Mouse (Mus musculus) neural tube, embryonic 15.5 days (tissue): ENCODE data around the gene Mcts2. TPM values are rescaled to one million over a fixed set of nuclear protein-coding genes. Genes with fewer than 3 reads are reported as not detected.

Experiments used
- ATAC-seq: fragments of 200-750 bp; cut with Nextera tagmentation; 2 replicates; pipeline ENCODE4 v1.8.0; 2017; ENCODE audit warnings: mild to moderate bottlenecking, moderate TSS enrichment, moderate library complexity; ENCODE audit not compliant: low FRiP score
- H3K27ac ChIP-seq: fragments of 300-500 bp; sonication (generic); replicated peaks from 2 replicates; pipeline ENCODE4 v1.5.1; 2015; ENCODE audit warnings: mild to moderate bottlenecking, inconsistent platforms
- H3K27me3 ChIP-seq: fragments of 300-500 bp; sonication (generic); replicated peaks from 2 replicates; pipeline ENCODE4 v1.6.1; 2015; ENCODE audit warnings: inconsistent platforms
- H3K36me3 ChIP-seq: fragments of 300-500 bp; sonication (generic); 2 replicates; pipeline ENCODE4 v1.6.1; 2015; ENCODE audit warnings: inconsistent platforms
- H3K4me1 ChIP-seq: fragments of 300-500 bp; sonication (generic); 2 replicates; pipeline ENCODE4 v1.6.1; 2015; ENCODE audit warnings: inconsistent platforms
- H3K4me2 ChIP-seq: fragments of 300-500 bp; sonication (generic); 2 replicates; pipeline ENCODE4 v1.6.1; 2015; ENCODE audit warnings: inconsistent platforms, mild to moderate bottlenecking, moderate library complexity
- H3K4me3 ChIP-seq: fragments of 300-500 bp; sonication (generic); replicated peaks from 2 replicates; pipeline ENCODE4 v1.5.1; 2015; ENCODE audit warnings: mild to moderate bottlenecking, inconsistent platforms
- H3K9ac ChIP-seq: fragments of 300-500 bp; sonication (generic); replicated peaks from 2 replicates; pipeline ENCODE4 v1.6.1; 2015; ENCODE audit warnings: mild to moderate bottlenecking, inconsistent platforms
- H3K9me3 ChIP-seq: fragments of 300-500 bp; sonication (generic); replicated peaks from 2 replicates; pipeline ENCODE4 v1.6.1; 2016; ENCODE audit warnings: inconsistent platforms
- WGBS: fragments of 180-500 bp; shearing (Covaris S2); methylation state at CpG from one replicate; pipeline ENCODE4 v1.1.7; 2015; ENCODE audit warnings: mixed read lengths; 5-methylcytosine and 5-hydroxymethylcytosine counted together
- polyA plus RNA-seq: library from polyadenylated mRNA; unstranded; fragments of >200 nt; fragmentation: Nextera tagmentation; extraction: Ambion mirVana; gene quantifications from 2 replicates; pipeline ENCODE4 v1.2.1, GENCODE M21; 2015

The Mcts2 gene
- polyA plus RNA-seq, 1 experiment from 2014 or later, result 41.5 TPM

- no peak overlapping the region for H3K9ac ChIP-seq
- H3K27ac ChIP-seq, result no peak overlapping the region
Measured at GRCm38 (mm10) chr2:152727795-152728510, 41.1 kb downstream of the Mcts2 start.

GRCm38 (mm10) chr2:152728594-152728993 lies 41.8 kb downstream of the Mcts2 start:
- ATAC-seq, result no peak
- Histone ChIP-seq H3K9me3 (no peaks in the 10 kb centered on the region), H3K36me3 (no peaks in the 10 kb centered on the region), H3K27ac (no peak overlapping the region), H3K9ac (no peak overlapping the region), H3K27me3 (0 out of 2 replicates have a peak, but pooled peaks cover 3% of the 10 kb centered on the region), H3K4me1 (peaks cover 22% of the 10 kb centered on the region), H3K4me3 (no peak overlapping the region), H3K4me2 (no peak overlapping the region)
- WGBS, result 79% methylated on average over 7 of the region's 7 CpGs

More at GRCm38 (mm10) chr2:152727795-152728510, 41.1 kb downstream of the Mcts2 start:
- no peak for ATAC-seq
- Histone ChIP-seq H3K27me3 (no peaks in the 10 kb centered on the region), H3K4me3 (no peak overlapping the region), H3K4me1 (peaks cover 24% of the 10 kb centered on the region), H3K9me3 (no peaks in the 10 kb centered on the region), H3K4me2 (no peak overlapping the region), H3K36me3 (no peaks in the 10 kb centered on the region)
- WGBS, result 87% methylated on average over 14 of the region's 14 CpGs

- Histone ChIP-seq H3K36me3 (no peaks in the 10 kb centered on the region), H3K9me3 (no peaks in the 10 kb centered on the region), H3K9ac (no peak overlapping the region), H3K4me3 (no peak overlapping the region), H3K27ac (peak overlapping the region; percentile 33; the same call in 1 of the 2 replicates), H3K4me1 (peaks cover 18% of the 10 kb centered on the region), H3K4me2 (no peak overlapping the region), H3K27me3 (0 out of 2 replicates have a peak, but pooled peaks cover 3% of the 10 kb centered on the region)
- 55% methylated on average over 8 of the region's 8 CpGs for WGBS
- ATAC-seq, result 0 out of 2 replicates have a peak, but pooled peaks have one; percentile 14
Measured at GRCm38 (mm10) chr2:152729013-152729635, 42.3 kb downstream of the Mcts2 start.

GRCm38 (mm10) chr2:152729636-152730020 lies 42.8 kb downstream of the Mcts2 start:
- peak overlapping the region; percentile 33; the same call in 1 of the 2 replicates for H3K27ac ChIP-seq
- no peak overlapping the region for H3K4me3 ChIP-seq
- 45% methylated on average over 7 of the region's 7 CpGs for WGBS
- no peak overlapping the region for H3K4me2 ChIP-seq
- no peaks in the 10 kb centered on the region for H3K36me3 ChIP-seq
- H3K9ac ChIP-seq, result no peak overlapping the region
- 0 out of 2 replicates have a peak, but pooled peaks have one; percentile 12 for ATAC-seq
- peaks cover 22% of the 10 kb centered on the region for H3K4me1 ChIP-seq
- 0 out of 2 replicates have a peak, but pooled peaks cover 3% of the 10 kb centered on the region for H3K27me3 ChIP-seq
- no peaks in the 10 kb centered on the region for H3K9me3 ChIP-seq

GRCm38 (mm10) chr2:152733201-152733600 lies 46.4 kb downstream of the Mcts2 start:
- Histone ChIP-seq H3K9me3 (no peaks in the 10 kb centered on the region), H3K4me1 (peaks cover 48% of the 10 kb centered on the region), H3K4me3 (no peak overlapping the region), H3K36me3 (no peaks in the 10 kb centered on the region), H3K27me3 (0 out of 2 replicates have a peak, but pooled peaks cover 3% of the 10 kb centered on the region), H3K4me2 (no peak overlapping the region), H3K27ac (no peak overlapping the region), H3K9ac (no peak overlapping the region)
- ATAC-seq, result no peak
- WGBS, result 88% methylated on average over 2 of the region's 2 CpGs

GRCm38 (mm10) chr2:152734501-152734900 lies 47.7 kb downstream of the Mcts2 start:
- H3K4me3 ChIP-seq, result peak overlapping the region; percentile 53
- 17% methylated on average over 10 of the region's 10 CpGs for WGBS
- no peaks in the 10 kb centered on the region for H3K36me3 ChIP-seq
- no peaks in the 10 kb centered on the region for H3K9me3 ChIP-seq
- 0 out of 2 replicates have a peak, but pooled peaks cover 3% of the 10 kb centered on the region for H3K27me3 ChIP-seq
- H3K4me1 ChIP-seq, result peaks cover 51% of the 10 kb centered on the region
- H3K4me2 ChIP-seq, result peak overlapping the region; percentile 90
- 0 out of 2 replicates have a peak overlapping the region, but pooled peaks have one; percentile 26 for H3K9ac ChIP-seq
- H3K27ac ChIP-seq, result peak overlapping the region; percentile 62
- ATAC-seq, result no peak

GRCm38 (mm10) chr2:152734984-152735383 lies 48.1 kb downstream of the Mcts2 start:
- no peaks in the 10 kb centered on the region for H3K36me3 ChIP-seq
- under 1% methylated on average over 28 of the region's 28 CpGs for WGBS
- H3K4me1 ChIP-seq, result peaks cover 48% of the 10 kb centered on the region
- ATAC-seq, result peak; percentile 90
- peak overlapping the region; percentile 82 for H3K27ac ChIP-seq
- peak overlapping the region; percentile 26 for H3K9ac ChIP-seq
- H3K27me3 ChIP-seq, result 0 out of 2 replicates have a peak, but pooled peaks cover 3% of the 10 kb centered on the region
- H3K4me3 ChIP-seq, result peak overlapping the region; percentile 53
- no peaks in the 10 kb centered on the region for H3K9me3 ChIP-seq
- peak overlapping the region; percentile 90 for H3K4me2 ChIP-seq

- under 1% methylated on average over 28 of the region's 28 CpGs for WGBS
- Histone ChIP-seq H3K4me1 (peaks cover 46% of the 10 kb centered on the region), H3K9me3 (no peaks in the 10 kb centered on the region)
Measured at GRCm38 (mm10) chr2:152736090-152736601, 49.3 kb downstream of the Mcts2 start, which contains the start of gene Id1. Gene Id1, plus strand, starts transcription at chr2:152736251.

GRCm38 (mm10) chr2:152736748-152737147 lies 49.9 kb downstream of the Mcts2 start:
- Histone ChIP-seq H3K4me2 (peak overlapping the region; percentile 90), H3K27me3 (0 out of 2 replicates have a peak, but pooled peaks cover 3% of the 10 kb centered on the region), H3K36me3 (no peaks in the 10 kb centered on the region), H3K4me3 (peak overlapping the region; percentile 53), H3K9ac (peak overlapping the region; percentile 63), H3K4me1 (peaks cover 52% of the 10 kb centered on the region), H3K27ac (peak overlapping the region; percentile 81), H3K9me3 (no peaks in the 10 kb centered on the region)
- under 1% methylated on average over 22 of the region's 22 CpGs for WGBS
- ATAC-seq, result no peak

More at GRCm38 (mm10) chr2:152736090-152736601, 49.3 kb downstream of the Mcts2 start, which contains the start of gene Id1:
- H3K4me2 ChIP-seq, result peak within 1 kb of the TSS; percentile 90
- ATAC-seq, result peak; percentile 70
- peak within 1 kb of the TSS; percentile 53 for H3K4me3 ChIP-seq
- H3K36me3 ChIP-seq, result no peaks in the 10 kb centered on the region
- H3K27me3 ChIP-seq, result 0 out of 2 replicates have a peak, but pooled peaks cover 3% of the 10 kb centered on the region
- peak within 1 kb of the TSS; percentile 82 for H3K27ac ChIP-seq
- peak within 1 kb of the TSS; percentile 63 for H3K9ac ChIP-seq
